Mouse (Mus musculus): ENCODE measurements around the gene Zfp982.
"Not testable (repeated sequence)": the region's sequence is repeated elsewhere in the genome, so short reads cannot be mapped to it uniquely, and the experiment has no call there.

Zfp982 gene

GRCm38 (mm10) chr4:147492117-147492516 lies at the start of gene Zfp982:
Gene Zfp982, plus strand, starts transcription at chr4:147492417.
- not testable (repeated sequence) for DNase-seq (ENCODE audit: extremely low read depth, low read depth)

DNA sequence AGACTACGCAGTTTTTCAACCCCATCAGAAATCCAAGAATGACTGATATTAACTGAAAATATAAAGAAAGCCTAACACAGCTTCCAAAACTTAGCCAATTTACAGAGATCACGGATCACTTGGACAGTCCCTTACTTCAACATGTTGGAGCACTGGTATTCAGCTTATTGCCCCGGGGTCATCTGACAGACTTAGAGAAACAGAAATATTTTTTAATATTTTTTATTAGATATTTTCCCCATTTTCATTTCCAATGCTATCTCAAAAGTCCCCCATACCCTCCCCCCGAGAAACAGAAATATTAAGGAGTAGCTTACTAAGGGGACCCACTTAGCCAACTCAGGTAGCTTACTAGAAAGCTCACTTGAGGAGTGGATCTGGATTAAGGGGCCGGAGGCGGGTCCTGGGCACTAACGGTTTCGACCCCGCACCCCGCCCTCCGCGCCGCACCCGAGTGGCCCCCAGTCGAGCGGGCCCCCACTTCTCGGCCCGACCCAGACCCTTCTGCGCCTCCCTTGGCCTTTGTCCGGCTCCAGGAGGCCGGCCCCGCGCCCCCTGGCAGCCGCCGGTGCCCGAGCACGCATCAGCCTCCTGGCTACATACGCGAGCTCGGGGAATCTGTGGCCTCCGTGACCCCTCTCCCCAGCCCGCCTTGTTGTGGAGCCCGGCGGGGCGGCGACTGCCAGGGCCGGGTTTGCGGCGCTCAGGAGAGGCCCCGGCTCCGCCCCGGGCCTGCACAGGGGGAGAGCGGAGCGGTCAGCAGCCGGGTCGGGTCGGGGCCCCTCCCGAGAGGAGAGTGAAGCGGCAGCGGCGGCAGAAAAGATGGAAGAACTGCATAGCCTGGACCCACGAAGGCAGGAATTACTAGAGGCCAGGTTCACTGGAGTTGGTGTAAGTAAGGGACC lies 49.3 kb upstream of the Zfp982 start:
- DNase-seq (ENCODE audit: extremely low read depth, low read depth) = not testable (repeated sequence)

DNA sequence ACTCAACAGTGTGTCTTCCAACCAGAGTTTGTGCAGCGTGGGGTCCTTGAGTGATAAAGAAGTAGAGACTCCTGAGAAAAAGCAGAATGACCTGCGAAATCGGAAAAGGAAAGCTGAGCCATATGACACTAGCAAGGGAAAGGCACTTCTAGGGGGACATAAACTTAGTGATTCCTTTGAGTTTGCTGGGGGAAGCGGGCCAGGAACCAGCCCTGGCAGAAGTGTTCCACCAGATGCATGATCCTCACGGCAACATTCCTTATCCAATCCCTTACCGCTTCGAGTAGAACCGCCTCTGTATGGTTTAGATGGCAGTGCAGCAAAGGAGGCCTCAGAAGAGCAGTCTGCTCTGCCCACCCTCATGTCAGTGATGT lies 48.7 kb upstream of the Zfp982 start:
- not testable (repeated sequence) for DNase-seq (ENCODE audit: extremely low read depth, low read depth)

- not testable (repeated sequence) for DNase-seq (ENCODE audit: extremely low read depth, low read depth)
These were observed 46.8 kb upstream of the Zfp982 start for GRCm38 (mm10) chr4:147445371-147445770.

GRCm38 (mm10) chr4:147448358-147448757 lies 43.9 kb upstream of the Zfp982 start:
- DNase-seq (ENCODE audit: extremely low read depth, low read depth) = no peak

DNA sequence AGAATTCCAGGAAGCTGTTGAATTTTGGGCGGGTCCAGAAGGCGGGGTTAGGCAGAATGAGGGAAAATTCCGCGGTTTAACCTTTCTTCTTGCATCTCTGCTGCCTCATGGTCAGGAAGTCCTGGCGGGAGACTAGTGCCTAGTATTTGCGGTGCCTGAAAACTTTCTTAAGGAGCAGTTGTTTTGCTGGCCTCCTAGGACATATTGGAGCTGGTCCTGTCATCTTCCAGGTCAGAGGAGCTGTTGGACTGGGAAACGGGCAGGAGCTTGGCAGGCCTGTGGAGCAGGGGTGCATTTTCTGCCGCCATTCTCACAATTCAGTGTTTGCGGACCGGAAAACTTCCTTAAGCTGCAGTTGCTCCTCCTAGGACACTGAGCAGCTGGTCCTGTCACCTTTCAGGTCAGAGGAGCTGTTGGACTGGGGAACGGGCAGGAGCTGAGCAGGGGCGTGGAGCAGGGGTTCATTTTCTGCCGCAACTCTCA lies 43.1 kb upstream of the Zfp982 start:
- peak; percentile 17 for DNase-seq (ENCODE audit: extremely low read depth, low read depth)

GRCm38 (mm10) chr4:147449986-147450385 lies 42.2 kb upstream of the Zfp982 start:
- DNase-seq (ENCODE audit: extremely low read depth, low read depth) = not testable (repeated sequence)

DNA sequence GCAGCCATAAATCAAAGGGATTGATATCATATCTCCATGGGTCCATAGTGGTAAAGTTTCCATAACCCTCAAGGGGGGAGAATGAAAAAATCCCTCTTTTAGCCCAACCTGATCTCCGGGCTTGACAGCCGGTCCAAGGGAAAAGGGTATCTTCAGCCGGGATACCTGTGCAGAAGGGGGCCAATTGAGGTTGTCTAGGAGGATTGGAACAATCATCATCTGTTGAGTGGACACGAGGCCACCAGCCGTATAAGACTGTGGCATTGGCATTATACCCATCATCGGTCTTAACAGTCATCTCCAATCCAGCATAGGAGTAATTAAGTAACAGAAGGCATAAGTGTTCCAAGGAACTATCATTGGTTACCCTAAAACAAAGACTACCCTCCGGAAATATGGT lies 25.0 kb upstream of the Zfp982 start:
- not testable (repeated sequence) for DNase-seq (ENCODE audit: extremely low read depth, low read depth)

DNA sequence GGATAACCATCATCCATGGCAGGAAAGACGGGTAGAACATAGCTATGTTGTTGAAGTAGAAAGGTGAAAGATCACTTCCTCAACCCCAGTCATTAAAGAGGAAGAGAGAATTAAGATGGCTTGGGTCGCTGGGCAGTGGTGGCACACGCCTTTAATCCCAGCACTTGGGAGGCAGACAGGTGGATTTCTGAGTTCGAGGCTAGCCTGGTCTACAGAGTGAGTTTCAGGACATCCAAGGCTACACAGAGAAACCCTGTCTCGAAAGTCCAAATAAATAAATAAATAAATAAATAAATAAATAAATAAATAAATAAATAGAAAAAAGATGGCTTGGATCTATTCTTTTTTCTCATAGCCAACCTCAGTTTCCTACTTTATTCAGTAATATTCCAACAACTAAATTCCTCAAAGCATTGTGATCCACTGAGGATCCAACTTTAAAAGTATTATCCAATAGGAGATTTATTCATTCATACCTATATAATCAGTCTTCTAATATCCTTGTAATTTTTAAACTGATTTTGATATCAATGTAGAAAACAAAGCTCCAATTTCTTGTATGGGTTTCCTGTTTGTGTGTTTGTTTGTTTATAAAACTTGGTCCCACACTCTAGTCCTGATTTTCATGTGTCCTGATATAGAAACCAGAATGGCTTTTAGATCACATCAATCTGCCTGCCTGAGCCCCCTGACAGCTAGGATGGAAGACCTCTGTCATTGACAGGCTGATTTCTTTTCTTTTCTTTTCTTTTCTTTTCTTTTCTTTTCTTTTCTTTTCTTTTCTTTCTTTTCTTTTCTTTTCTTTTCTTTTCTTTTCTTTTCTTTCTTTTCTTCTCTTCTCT lies 6.8 kb downstream of the Zfp982 start:
- DNase-seq (ENCODE audit: extremely low read depth, low read depth) = not testable (repeated sequence)

GRCm38 (mm10) chr4:147509174-147509573 lies 17.0 kb downstream of the Zfp982 start:
- no peak for DNase-seq (ENCODE audit: extremely low read depth, low read depth)

DNA sequence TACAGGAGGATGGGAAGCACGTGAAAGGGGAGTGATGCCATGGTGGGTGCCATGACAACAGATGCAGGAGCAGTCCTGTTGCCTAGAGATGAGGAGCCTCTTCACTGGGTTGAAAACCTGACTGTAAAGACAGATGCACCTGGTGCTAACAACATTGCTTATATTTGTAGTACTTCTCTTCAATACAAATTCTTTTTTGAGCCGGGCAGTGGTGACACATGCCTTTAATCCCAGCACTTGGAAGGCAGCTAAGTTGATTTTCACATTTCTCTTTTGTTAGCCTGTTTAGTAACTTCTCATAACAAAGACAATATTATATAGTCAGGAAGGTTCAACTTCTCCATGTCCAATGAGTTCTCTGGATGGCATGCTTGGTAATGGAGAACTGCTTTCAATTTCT lies 26.8 kb downstream of the Zfp982 start:
- DNase-seq (ENCODE audit: extremely low read depth, low read depth) = no peak

GRCm38 (mm10) chr4:147520100-147520499 lies 27.9 kb downstream of the Zfp982 start:
- no peak for DNase-seq (ENCODE audit: extremely low read depth, low read depth)

GRCm38 (mm10) chr4:147525125-147525524 lies 32.9 kb downstream of the Zfp982 start:
- no peak for DNase-seq (ENCODE audit: extremely low read depth, low read depth)

DNA sequence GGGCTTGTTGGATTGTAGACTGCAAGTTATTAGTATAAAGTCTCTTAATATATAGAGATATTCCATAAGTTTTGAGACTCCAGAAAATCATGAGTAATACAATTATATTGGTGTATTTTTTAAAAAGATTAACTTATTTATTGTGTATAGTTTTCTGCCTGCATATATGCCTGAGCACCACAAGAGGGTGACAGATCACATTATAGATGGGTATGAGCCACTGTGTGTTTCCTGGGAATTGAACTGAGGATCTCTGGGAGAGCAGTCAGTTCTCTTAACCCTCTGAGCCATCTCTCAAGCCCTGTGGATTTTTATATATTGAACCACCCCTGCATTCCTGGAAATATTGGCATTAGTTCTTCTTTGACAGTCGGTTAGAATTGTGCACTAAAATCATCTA lies 38.1 kb downstream of the Zfp982 start:
- no peak for DNase-seq (ENCODE audit: extremely low read depth, low read depth)

- DNase-seq (ENCODE audit: extremely low read depth, low read depth) = not testable (repeated sequence)
These were observed 43.7 kb downstream of the Zfp982 start for GRCm38 (mm10) chr4:147535916-147536315.

- no peak for DNase-seq (ENCODE audit: extremely low read depth, low read depth)
These were observed 45.5 kb downstream of the Zfp982 start for GRCm38 (mm10) chr4:147537702-147538101.

- not testable (repeated sequence) for DNase-seq (ENCODE audit: extremely low read depth, low read depth)
These were observed 47.7 kb downstream of the Zfp982 start, which contains the start of gene Gm16503 for GRCm38 (mm10) chr4:147539918-147540317. Gene Gm16503, plus strand, starts transcription at chr4:147540218.

DNA sequence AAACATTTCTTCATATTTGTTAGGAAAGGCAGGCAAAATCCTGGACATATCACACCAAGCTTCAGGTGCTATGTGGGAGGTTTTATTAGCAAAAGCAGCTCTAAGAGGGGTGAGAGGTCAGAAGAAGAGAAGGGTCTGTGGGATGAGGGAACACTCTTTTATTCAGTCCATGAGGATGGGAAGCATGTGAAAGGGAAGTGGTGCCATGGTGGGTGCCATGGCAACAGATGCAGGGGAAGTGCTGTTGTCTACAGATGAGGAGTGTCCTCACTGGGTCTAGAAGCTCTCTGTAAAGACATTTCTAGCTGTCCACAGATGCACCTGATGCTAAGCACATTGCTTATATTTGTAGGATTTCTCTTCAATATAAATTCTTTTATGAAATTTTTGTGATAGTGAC lies 48.9 kb downstream of the Zfp982 start:
- DNase-seq (ENCODE audit: extremely low read depth, low read depth) = no peak

DNA sequence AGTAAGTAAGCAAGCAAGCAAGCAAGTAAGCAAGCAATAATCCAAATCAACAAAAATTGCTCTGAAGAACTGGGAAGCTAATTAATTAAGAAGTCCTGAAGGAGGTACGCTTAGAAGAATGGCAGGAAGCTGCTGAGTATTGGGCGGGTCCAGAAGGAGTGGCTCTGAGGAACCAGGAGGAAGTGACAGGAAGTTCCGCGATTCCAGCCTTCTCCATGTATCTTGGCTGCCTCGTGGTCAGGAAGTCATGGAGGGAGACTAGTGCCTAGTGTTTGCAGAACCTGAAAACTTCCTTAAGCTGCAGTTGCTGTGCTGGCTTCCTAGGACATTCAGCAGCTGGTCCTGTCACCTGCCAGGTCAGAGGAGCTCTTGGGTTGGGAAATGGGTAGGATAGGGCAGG lies 60.9 kb downstream of the Zfp982 start, which contains the start of gene Zfp985:
Zfp985 (plus strand) TSS at position 207 of the 400 bp plus-strand sequence.
- DNase-seq (ENCODE audit: extremely low read depth, low read depth) = not testable (repeated sequence)

DNA sequence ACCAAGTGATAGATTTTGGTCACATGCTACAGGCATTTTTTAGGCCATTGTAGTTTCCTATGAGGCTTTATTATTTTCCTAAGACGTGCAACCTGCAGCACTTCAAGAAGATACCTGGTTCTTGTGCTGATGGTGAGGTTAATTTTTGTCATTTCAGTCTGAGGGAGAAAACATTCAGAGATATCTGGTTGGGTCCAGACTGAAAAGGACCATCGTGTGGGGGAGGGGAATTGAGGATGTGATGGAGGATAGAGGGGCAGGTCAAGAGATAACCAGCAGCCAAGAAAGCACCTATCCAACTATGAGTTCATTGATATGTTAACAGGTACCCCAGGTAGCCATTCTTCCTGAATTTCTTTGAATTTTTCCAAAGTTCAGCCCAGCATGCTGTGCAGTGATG lies 62.1 kb downstream of the Zfp982 start:
- not testable (repeated sequence) for DNase-seq (ENCODE audit: extremely low read depth, low read depth)

DNA sequence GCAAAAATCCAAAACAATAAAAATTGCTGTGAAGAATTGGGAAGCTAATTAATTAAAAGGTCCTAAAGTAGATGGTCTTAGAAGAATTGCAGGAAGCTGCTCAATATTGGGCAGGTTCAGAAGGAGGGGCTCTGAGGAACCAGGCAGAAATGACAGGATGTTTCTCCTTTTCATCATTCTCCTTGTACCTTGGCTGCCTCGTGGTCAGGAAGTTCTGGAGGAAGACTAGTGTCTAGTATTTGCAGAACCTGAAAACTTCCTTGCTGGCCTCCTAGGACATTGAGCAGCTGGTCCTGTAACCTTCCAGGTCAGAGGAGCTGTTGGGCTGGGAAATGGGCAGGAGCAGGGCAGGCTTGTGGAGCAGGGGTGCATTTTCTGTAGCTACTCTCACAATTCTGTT lies 64.7 kb downstream of the Zfp982 start:
- DNase-seq (ENCODE audit: extremely low read depth, low read depth) = not testable (repeated sequence)

GRCm38 (mm10) chr4:147558011-147558410 lies 65.8 kb downstream of the Zfp982 start:
- DNase-seq (ENCODE audit: extremely low read depth, low read depth) = not testable (repeated sequence)
